Mouse (Mus musculus) testis, postnatal 14 days (tissue): ENCODE results near the gene Rbp3.
A peak's percentile ranks its signal among the peaks of the same experiment; 100 is the strongest.

Source experiments
- DNase-seq: peaks from one replicate; pipeline ENCODE4 v3.0.0; 2021; ENCODE audit warnings: low spot score

Rbp3 gene

DNA sequence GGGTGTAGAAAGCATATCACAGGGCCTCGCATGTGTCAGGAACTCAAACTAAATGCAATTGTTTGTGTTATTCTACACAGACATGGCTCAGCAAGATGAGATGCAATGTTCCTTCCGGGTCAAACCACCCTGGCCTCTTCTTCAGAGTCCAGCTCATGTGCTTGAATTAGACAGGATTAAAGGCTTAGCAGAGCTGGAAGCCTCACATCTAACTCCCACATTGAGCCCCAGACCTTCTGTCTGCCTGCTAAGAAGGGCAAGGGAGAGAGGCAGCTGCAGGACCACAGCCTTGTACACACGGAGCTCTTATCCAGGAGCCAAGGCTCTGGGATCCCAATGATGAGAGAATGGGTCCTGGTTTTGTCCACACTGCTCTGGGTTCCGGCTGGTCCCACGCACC is at the start of gene Rbp3:
TSS of gene Rbp3 (plus strand) at position 243 of the 400 bp plus-strand sequence.
- DNase-seq: no peak

DNA sequence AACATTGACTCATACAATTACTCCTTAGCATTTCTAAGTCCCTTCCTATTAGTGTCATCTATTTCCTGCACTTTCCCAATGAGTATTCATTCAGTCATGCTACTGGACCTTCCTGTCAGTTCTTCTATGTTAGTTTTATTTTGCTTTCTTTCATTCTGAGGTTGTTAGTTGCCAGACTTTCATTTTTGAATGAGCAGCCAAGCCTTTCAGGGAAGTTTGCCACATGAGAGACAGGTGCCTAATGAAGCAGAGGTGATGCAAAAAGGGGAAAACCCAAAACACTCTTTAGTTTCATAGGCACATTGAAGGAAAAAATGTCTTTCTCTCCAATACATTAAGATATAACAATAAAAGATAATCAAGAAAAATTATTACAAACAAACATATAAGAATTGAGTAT is 49.0 kb upstream of the Rbp3 start:
- no peak for DNase-seq

DNA sequence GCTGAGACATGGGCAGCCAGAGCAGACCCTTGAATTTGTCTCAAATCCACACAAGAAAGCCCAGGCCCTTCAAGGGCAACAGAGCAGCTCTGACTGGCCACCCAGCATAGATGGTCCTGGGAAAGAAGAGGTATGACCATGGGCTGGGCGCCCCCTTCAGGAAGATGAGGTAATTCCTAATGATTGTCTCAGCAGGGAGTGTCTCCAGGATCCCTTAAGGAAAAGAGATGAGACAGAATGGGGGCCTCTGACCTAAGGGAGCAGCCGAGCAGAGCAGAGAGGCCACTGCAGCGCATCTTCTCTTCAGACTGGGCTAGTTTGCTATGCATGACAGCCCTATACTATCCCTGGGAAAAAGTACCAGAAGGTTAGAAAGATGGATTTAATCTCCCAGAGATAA is 40.1 kb upstream of the Rbp3 start:
- no peak for DNase-seq

DNA sequence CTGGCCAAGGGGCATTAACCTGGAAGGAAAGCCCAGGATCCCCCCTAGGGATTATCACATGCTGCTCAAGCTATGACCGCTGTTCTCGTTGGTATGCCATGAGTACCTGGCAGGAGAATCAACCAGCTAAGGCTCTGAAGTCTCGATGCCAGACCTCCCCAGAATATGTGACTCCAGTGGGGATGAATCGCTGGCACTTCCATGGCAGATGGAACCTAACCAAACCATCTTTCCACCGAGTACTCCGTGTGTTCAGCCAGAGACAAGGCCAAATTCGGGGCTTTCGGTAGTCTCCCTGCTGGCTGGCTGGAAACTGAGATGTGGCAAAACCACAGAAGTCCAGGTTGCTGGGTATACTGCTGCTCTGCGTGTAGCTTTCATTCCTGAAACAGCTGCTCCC is 39.6 kb upstream of the Rbp3 start:
- DNase-seq: no peak

DNA sequence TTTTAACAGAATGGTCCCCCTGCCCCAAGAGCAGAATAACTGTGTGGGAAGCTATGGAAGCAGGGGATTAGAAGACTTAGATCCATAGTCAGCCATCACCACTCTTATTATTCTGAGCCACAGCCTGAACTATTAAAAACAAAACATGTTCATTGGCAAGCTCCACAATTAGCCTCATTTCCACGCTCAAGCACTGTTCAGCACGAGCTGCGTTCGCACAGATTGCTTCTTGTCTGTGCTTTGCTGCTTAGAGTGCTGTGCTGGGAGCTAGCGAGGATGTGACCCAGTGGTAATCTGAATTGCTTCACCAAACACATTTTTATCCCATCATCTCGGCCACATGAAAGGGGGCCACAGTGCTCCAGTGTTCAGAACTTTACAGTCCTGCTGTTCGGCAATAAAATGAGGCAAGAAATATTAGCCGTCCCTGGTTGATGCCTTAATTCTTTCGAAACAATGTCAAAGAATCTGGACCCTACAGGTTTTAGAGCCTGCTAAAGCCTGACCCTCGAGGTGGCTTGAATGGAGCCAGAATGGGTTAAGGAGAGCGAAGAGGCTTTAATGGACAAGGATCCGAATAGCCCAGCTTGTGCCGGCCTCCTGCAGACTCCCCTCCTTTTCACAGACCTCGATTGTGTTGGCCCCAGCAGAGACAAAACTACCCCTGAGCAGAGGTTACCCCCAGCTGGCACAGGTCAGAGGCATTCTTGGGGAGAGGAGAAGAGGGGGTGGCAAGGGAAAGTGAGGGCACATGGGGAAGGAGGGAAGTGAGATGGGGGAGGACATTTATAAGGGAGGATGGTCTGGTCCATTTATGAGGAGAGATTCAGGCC is 32.9 kb upstream of the Rbp3 start:
- DNase-seq: no peak

DNA sequence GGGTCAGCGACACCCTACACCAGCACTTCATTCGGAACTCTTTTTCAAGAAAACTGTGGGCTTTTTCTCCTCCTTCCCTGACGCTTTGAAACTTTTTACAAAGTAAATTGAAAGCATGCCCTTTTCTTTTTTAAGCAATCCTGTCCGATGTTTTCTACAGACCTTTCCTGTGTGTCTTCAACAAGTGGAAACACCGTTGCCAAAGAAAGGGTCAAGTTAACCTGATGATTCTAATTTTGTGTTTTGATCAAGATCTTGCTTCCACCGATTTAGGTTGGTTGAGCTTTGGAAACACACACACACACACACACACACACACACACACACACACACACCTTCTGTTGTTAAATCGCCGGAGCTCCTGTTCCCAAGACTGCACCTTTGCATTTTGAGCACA is 31.0 kb upstream of the Rbp3 start:
- no peak for DNase-seq

DNA sequence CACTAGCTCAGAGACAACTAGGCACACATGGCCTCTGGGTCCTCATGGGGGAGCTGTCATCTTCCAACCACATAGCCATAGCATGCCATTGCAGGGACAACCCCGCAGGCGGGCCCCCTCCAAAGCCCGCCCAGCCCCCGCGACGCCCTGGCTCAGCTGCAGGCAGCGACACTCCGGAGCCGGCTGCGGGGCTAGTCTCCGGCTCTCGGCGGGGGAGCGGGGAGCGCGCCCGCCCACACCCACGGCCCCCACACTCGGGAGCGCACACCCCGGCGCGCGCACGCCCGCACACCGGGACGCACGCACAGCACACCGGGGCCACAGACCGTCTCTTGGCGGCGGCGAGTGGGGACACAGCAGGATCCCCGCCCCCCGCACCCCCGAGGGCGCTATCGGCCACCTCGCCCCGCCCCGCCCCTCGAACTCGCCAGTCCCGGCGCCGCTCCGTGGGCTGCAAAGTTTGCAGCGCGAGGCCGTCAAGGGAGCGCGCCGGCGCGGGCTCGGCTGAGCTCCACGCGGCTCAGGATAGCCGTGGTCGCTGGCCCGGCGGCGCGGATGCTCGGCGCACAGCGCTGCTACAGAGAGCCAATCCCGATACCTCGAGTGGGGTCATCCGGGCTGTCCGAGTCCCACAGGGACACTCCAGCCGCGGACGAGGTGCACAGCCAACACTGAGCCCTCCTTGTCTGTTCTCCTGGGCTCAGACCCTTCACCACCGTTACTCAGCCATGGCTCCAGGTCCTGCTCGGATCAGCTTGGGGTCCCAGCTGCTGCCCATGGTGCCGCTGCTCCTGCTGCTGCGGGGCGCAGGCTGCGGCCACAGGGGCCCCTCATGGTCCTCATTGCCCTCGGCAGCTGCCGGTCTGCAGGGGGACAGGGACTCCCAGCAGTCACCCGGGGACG is 30.4 kb upstream of the Rbp3 start, which contains the start of gene Gdf10:
TSS of gene Gdf10 (plus strand) at position 420 of the 903 bp plus-strand sequence.
- no peak for DNase-seq

DNA sequence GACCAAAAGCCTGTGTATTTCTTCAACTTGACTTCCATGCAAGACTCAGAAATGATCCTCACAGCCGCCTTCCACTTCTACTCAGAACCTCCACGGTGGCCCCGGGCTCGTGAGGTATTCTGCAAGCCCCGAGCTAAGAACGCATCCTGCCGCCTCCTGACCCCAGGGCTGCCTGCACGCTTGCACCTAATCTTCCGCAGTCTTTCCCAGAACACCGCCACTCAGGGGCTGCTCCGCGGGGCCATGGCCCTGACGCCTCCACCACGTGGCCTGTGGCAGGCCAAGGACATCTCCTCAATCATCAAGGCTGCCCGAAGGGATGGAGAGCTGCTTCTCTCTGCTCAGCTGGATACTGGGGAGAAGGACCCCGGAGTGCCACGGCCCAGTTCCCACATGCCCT is 21.9 kb upstream of the Rbp3 start:
- DNase-seq: no peak

DNA sequence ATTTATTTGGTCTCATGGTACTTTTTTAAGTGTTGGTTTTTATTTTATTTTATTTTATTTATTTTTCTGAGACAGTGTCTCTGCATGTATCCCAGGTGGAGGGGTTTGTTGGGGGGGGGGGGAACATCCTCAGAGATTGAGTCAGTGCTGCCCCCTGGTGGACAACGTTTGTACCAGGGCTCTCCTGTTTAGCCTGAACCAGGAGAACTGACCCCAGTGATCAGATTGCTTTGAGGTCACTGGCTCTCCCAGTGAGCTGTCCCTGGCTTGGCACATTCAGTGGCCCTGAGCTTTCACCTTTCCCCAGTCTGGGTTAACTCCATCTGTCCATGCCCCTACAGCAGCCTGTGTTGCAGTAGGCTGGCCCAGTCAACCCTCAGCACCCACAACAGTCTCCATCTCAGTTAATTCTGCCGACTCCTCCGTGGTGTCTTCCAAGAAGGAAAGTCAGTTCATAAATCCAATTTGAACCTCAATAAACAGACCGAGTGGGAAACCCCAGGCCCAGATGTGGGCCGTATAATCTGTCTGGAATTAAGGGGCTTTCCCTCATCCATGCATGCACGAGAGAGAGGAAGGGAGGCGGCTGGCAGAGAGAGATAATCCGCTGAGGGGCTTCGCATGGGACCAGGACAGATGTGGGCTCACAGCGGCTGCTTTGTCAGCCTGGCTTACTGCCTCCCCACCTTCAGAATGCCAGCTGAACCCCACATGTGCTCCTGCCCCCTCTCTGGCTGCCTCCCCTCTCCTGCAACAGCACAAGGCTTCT is 20.7 kb upstream of the Rbp3 start:
- peak; percentile 48 for DNase-seq

DNA sequence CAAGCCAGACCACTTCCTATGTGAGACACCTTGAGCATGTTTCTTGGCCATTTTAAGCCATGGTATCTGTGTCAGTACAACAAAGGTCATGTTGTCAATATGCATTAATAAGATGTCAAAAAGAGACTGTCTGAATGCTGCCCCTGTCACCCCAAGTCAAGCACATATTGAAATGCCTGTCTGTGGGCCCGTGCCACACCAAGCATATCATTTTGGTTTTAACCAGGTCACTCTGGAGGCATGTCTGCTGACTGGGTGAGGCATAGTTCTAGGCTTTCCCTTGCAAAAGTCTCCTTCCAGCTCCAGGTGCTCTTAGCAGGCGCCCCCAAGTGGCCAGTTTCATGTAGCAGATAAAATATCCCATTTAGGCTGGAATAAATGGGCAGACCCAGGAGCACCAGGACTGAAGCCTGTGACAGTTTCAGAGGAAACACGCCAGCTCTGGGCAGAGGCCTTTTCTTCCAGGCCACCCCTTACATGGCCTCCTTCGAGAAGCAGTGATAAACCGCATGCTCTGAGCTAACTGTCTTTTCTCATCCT is 20.0 kb upstream of the Rbp3 start:
- DNase-seq: no peak

DNA sequence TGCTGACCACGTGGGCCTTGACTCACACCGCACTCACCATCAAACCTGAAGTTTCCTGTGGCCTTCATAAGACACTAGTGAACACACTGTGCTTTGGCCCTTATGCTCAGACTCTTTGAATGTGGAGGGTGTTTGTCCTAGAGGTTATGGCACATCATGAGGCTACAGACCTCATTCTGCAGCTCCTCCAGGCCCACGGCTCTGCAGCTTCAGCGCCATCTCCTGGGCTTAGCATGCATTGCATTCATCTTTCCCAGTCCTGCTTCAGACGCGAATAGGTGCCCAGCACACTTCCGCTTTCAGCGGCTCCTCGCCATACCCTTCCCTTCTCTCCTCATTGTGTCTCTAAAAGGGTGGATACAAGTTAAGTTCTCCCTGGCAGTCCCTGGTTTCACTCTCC is 14.7 kb upstream of the Rbp3 start:
- no peak for DNase-seq

DNA sequence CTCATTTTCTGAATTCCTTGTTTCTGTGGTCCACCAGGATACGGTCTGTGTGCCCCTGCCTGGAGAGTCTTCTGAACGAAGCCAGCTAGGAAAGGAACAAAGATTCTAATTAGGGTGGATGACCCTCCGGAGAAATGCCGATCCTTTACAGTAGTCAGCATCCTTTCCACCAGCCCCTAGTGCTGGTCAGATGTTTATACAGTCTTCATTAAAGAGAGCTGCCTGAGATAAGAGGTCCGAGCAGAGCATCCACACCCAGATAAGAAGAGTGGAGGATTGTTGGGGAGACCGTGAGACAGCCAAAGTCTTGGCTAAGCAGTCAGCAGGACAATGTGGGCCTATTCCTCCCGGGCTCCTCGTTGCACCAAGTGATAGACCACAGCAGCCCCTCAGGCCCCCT is 13.1 kb upstream of the Rbp3 start, which contains the start of gene Gdf2:
TSS of gene Gdf2 (plus strand) at position 301 of the 400 bp plus-strand sequence.
- no peak for DNase-seq

DNA sequence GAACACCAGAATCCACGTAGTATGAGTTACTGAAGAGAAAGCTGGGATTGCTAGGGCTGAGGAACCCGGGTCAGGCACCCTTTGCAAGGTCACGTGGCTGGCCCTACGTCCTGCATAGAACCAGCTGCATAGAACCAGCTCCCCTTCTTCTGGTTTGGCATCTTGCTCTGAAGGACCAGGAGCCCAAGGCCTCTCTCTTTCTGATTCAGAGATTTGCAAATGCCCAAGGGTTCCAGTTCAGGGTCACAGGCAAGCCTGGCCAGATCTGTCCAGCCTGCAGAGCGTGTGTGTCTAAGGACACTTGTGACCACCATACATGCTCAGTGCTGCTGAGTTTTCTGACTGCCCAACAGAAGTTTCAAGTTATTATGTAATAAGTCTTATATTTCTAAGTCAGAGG is 11.6 kb upstream of the Rbp3 start:
- no peak for DNase-seq

DNA sequence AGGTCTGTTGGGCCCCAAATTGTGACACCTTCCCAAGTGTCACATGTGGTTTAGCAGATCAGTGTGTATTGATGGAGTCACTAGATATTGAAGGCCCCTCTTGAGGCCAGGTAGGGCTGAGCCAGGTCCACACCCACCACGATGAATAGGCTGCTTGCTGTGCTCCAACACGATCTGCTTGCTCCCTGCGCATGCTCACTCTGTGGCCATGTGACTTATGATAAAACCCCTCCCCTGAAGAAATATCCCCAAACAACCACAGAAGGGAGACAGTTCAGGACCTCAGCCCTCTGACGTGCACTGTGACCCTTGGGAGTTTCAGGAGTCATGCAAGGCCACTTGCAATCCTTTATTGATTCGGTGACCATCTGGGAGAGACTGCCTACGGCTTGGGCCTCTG is 7.7 kb upstream of the Rbp3 start:
- DNase-seq: no peak

DNA sequence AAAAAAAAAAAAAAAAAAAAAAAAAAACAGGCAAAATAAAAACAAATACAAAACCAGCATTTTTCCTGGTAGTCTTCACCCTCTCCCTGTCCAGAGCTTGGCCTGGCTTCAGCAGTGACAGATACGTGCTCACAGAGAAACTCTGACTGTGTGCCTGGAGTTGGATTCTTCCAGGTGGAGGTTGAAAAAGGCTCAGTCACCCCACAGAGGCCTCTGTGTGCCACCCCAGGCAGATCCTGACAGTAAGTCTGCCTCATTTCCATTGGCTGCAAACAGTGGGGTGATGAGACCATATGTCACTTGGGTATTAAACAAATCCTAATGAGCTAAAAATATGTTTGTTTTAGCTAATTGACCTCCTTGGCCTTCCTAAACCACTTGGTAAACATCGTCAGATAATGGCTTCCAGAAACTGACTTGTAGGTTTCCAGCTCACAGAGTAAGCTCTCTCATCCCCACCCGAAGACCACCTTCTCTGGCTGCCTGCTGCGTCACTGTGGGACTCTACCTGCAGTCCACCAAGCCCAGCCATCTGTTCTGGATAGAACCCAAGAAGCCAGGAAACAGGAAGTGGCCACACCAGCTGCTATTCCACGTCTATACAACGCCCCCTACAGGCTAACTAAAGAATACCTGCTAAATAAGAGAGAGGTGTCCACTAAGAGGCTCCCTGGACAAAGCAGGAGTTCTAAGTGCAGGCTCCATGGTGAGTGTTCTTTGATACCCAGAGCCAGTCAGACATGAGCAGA is 1.4 kb upstream of the Rbp3 start:
- DNase-seq: no peak

DNA sequence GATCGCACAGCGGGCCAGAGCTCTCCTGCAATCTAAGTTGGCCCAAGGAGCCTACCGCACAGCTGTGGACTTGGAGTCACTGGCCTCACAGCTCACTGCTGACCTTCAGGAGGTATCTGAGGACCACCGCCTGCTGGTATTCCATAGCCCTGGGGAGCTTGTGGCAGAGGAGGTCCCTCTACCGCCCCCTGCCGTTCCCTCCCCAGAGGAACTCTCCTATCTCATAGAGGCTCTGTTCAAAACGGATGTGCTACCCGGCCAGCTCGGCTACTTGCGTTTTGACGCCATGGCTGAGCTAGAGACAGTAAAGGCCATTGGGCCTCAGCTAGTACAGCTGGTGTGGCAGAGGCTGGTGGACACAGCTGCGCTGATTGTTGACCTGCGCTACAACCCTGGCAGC is 2.3 kb downstream of the Rbp3 start:
- DNase-seq: peak; percentile 49

DNA sequence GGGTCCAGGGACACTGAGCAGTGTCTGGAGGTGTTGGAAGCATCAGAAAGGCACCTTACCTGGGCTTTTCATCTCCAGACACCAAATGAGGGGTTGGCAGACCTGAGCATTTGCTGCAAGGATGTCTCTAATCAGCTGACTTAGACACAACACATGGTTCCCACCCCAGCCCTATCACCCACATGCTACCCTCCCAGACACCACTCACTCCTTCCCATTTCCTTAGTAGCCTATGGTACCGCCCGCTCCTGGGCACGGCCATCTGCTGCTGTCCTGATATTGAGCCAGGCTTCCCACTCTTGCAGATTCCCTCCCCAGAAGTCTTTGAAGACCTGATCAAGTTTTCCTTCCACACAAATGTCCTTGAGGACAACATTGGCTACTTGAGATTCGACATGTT is 4.4 kb downstream of the Rbp3 start:
- DNase-seq: no peak

DNA sequence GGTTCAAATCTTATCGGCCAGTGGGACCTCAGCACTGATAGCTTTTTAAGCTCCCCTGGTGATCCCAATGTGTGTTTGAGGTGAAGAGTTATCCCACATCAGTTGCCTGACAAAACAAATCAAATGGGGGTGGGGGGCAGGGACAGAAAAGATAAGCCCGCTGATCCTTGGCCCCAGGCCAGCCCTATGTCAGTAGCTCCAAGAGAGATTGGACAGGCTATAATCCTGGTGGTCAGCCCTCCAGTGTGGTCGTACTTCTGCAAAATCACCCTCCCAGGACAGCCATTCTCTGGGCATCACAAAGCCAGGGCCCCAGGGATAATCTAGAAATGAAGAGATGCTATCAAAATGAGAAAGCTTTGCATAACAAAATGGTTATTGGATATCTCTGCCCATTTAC is 5.0 kb downstream of the Rbp3 start:
- DNase-seq: no peak

DNA sequence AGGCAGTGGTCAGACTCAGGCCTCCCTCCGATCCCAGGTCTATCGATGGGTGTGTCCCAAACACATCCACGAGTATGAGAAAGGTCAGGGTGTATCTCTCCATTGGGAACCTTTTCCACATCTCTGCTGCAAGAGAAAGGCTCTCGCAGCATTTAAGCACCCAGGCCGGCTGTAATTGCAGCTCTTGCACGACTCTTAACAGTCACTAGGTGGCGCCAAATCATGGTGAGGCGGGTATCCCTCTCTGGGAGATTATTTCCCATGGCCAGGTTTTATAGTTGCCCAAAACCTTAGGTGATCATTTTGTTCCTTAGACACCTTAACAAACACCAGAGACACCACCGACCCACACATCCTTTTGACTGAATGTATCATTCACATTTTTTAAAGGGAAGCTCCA is 5.5 kb downstream of the Rbp3 start:
- DNase-seq: peak; percentile 34

DNA sequence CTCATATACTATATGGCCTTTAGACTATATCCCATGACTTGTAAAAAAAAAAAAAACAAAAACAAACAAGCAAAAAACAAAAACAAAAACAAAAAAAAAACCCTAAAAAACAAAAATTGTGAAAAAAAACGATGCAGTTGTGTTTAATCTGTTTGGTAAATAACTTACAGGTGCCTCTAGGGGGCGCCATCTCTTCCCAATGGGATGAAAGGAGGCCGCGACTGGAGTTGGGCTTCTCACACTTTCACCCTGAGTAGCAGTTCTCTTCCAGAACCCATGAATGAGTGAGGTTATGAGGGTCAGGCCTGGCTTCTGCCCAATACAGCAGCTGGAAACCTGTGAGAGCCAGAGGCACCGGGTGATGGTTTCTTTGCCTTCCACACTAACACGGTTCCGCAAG is 11.9 kb downstream of the Rbp3 start:
- DNase-seq: peak; percentile 59

DNA sequence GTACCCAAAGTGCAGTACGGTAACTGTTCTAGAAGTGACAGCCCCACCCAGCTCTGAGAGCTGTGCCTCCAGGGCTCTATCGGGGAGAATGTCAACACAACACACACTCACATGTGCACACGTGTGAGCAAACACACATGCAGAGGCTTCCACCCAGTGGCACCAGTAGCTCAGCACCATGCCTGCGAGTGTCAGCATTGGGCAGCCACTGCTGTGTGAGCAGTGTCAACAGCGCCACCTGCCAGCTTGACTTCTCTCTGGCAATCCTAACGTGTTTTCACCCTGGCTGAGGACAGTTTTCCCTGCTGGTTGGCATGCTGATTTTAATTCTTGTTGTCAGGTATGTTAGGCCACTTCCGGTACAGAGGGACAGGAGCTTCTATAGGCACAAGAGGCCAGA is 18.9 kb downstream of the Rbp3 start:
- DNase-seq: no peak
